Mouse (Mus musculus) CH12.LX (cell line): ENCODE results near the gene Oit3. TPM values are rescaled to one million over a fixed set of nuclear protein-coding genes. Genes with fewer than 3 reads are reported as not detected.

Experiments used
- DNase-seq: peaks from one replicate; pipeline ENCODE4 v3.0.0-alpha.2; 2013; ENCODE audit errors: extremely low read depth
- H3K27ac ChIP-seq: 2 replicates; pipeline ENCODE4 v1.5.1; 2012; ENCODE audit warnings: low read depth, mild to moderate bottlenecking, control low read depth, moderate library complexity; ENCODE audit not compliant: insufficient read depth
- H3K27me3 ChIP-seq: replicated peaks from 2 replicates; pipeline ENCODE3; 2012; ENCODE audit warnings: inconsistent platforms
- H3K36me3 ChIP-seq, 2 experiments: replicated peaks in 1 of 2; 2 replicates each; pipeline versions ENCODE3 to v1.6.1; 2012; ENCODE audit warnings: inconsistent platforms in 1 of 2, low read length in 1 of 2, mild to moderate bottlenecking in 1 of 2, mixed read lengths in 1 of 2, moderate library complexity in 1 of 2; ENCODE audit not compliant: control insufficient read depth in 1 of 2, insufficient read depth in 1 of 2
- H3K4me1 ChIP-seq, 2 experiments: 2 replicates each; pipeline ENCODE4 v1.6.1; 2012; ENCODE audit warnings: inconsistent platforms in 1 of 2, moderate library complexity in 1 of 2; ENCODE audit not compliant: insufficient read depth in 2 of 2, control insufficient read depth in 1 of 2
- H3K4me2 ChIP-seq: 2 replicates; pipeline ENCODE4 v1.6.1; 2012; ENCODE audit warnings: low read depth, mild to moderate bottlenecking, control low read depth; ENCODE audit not compliant: poor library complexity, insufficient read depth, severe bottlenecking
- H3K4me3 ChIP-seq, 3 experiments: fragments of 150-350 bp in 1 of 3; sonication (generic) in 1 of 3; replicated peaks in 1 of 3; 2 replicates each; pipeline versions ENCODE3 to v1.5.1; 2011 to 2012; ENCODE audit warnings: low read depth in 2 of 3, low read length in 2 of 3, mild to moderate bottlenecking in 2 of 3, moderate library complexity in 2 of 3, control low read depth in 1 of 3, improper control_type of control experiment in 1 of 3, inconsistent platforms in 1 of 3, mixed read lengths in 1 of 3; ENCODE audit not compliant: poor library complexity in 1 of 3
- H3K79me2 ChIP-seq: replicated peaks from 2 replicates; pipeline ENCODE4 v1.6.1; 2012; ENCODE audit warnings: mild to moderate bottlenecking, moderate library complexity; ENCODE audit not compliant: control insufficient read depth, poor library complexity, insufficient read depth, severe bottlenecking; ENCODE audit errors: extremely low read depth
- H3K9ac ChIP-seq: 2 replicates; pipeline ENCODE4 v1.6.1; 2012; ENCODE audit warnings: low read depth, mild to moderate bottlenecking, control low read depth, moderate library complexity; ENCODE audit not compliant: insufficient read depth
- H3K9me3 ChIP-seq: replicated peaks from 2 replicates; pipeline ENCODE3; 2012; ENCODE audit warnings: low read length, inconsistent platforms, mixed read lengths
- CHD1 ChIP-seq: IDR thresholded peaks from 2 replicates; pipeline ENCODE4 v1.6.1; 2012; ENCODE audit warnings: low read depth, low read length, improper control_type of control experiment, inconsistent platforms
- CHD2 ChIP-seq: IDR thresholded peaks from 2 replicates; pipeline ENCODE4 v1.6.1; 2011; ENCODE audit warnings: low read length, improper control_type of control experiment
- CTCF ChIP-seq, 2 experiments: IDR thresholded peaks in 1 of 2; conservative IDR thresholded peaks in 1 of 2; 2 replicates each; pipeline ENCODE4 v1.5.1; 2011 to 2012; ENCODE audit warnings: low read depth in 2 of 2, low read length in 2 of 2, improper control_type of control experiment in 1 of 2, inconsistent platforms in 1 of 2, mild to moderate bottlenecking in 1 of 2, moderate library complexity in 1 of 2
- E2F4 ChIP-seq: IDR thresholded peaks from 2 replicates; pipeline ENCODE4 v1.6.1; 2011; ENCODE audit warnings: low read depth, low read length, improper control_type of control experiment; ENCODE audit not compliant: insufficient replicate concordance
- HCFC1 ChIP-seq: IDR thresholded peaks from 2 replicates; pipeline ENCODE4 v1.6.1; 2012; ENCODE audit warnings: low read depth, mild to moderate bottlenecking, inconsistent platforms, low read length, improper control_type of control experiment
- IRF4 ChIP-seq: IDR thresholded peaks from 2 replicates; pipeline ENCODE4 v1.6.1; 2014; ENCODE audit warnings: low read depth, mild to moderate bottlenecking, inconsistent platforms, low read length, improper control_type of control experiment
- JUN ChIP-seq: IDR thresholded peaks from 2 replicates; pipeline ENCODE4 v1.6.1; 2011; ENCODE audit warnings: low read depth, mild to moderate bottlenecking, low read length, improper control_type of control experiment, moderate library complexity; ENCODE audit not compliant: insufficient read depth
- JUND ChIP-seq: conservative IDR thresholded peaks from 2 replicates; pipeline ENCODE4 v1.6.1; 2011; ENCODE audit warnings: low read depth, low read length, improper control_type of control experiment
- MAZ ChIP-seq: IDR thresholded peaks from 2 replicates; pipeline ENCODE4 v1.6.1; 2012; ENCODE audit warnings: low read depth, mild to moderate bottlenecking, inconsistent platforms, low read length, improper control_type of control experiment, moderate library complexity
- MYC ChIP-seq: IDR thresholded peaks from 2 replicates; pipeline ENCODE4 v1.6.1; 2011; ENCODE audit warnings: low read depth, mild to moderate bottlenecking, improper control_type of control experiment, low read length
- SIN3A ChIP-seq: IDR thresholded peaks from 2 replicates; pipeline ENCODE4 v1.6.1; 2012; ENCODE audit warnings: low read length, improper control_type of control experiment, inconsistent platforms
- SMC3 ChIP-seq: IDR thresholded peaks from 2 replicates; pipeline ENCODE4 v1.6.1; 2011; ENCODE audit warnings: low read depth, low read length, improper control_type of control experiment
- TBP ChIP-seq: conservative IDR thresholded peaks from 2 replicates; pipeline ENCODE4 v1.6.1; 2011; ENCODE audit warnings: low read depth, low read length, improper control_type of control experiment
- TCF12 ChIP-seq: IDR thresholded peaks from 2 replicates; pipeline ENCODE4 v1.6.1; 2014; ENCODE audit warnings: low read depth, mild to moderate bottlenecking, inconsistent platforms, low read length, improper control_type of control experiment
- UBTF ChIP-seq: IDR thresholded peaks from 2 replicates; pipeline ENCODE4 v1.6.1; 2012; ENCODE audit warnings: low read depth, mild to moderate bottlenecking, inconsistent platforms, low read length, improper control_type of control experiment, moderate library complexity
- USF1 ChIP-seq: IDR thresholded peaks from 2 replicates; pipeline ENCODE4 v1.6.1; 2014; ENCODE audit warnings: low read depth, mild to moderate bottlenecking, inconsistent platforms, low read length, improper control_type of control experiment
- ZC3H11A ChIP-seq: IDR thresholded peaks from 2 replicates; pipeline ENCODE4 v1.6.1; 2012; ENCODE audit warnings: low read depth, mild to moderate bottlenecking, inconsistent platforms, low read length, improper control_type of control experiment
- ZMIZ1 ChIP-seq: IDR thresholded peaks from 2 replicates; pipeline ENCODE4 v1.6.1; 2012; ENCODE audit warnings: low read depth, mild to moderate bottlenecking, inconsistent platforms, low read length, improper control_type of control experiment
- dilution Hi-C: fragments of 300-500 bp; cut with MboI; formaldehyde crosslinking; loops from 2 replicates; pipeline ENCODE4 v1.14.3; 2020; ENCODE audit warnings: low sequenced_read_pairs; ENCODE audit not compliant: extremely low pct_unique_long_range_greater_than_20kb, extremely low pct_ligation_motif_present
- in situ Hi-C: fragments of 300-500 bp; cut with MboI; formaldehyde crosslinking; loops from 3 replicates; pipeline ENCODE4 v1.14.3; 2019; ENCODE audit warnings: low sequenced_read_pairs, low pct_ligation_motif_present, low pct_unique_long_range_greater_than_20kb, mixed read lengths
- polyA plus RNA-seq: library from polyadenylated mRNA; unstranded; fragments of >175 nt; gene quantifications from 2 replicates; pipeline ENCODE4 v1.2.1, GENCODE M21; 2012; ENCODE audit warnings: low read depth; ENCODE audit not compliant: insufficient read length
- total RNA-seq, 2 experiments: library from RNA; depleted of rRNA; stranded (reverse); fragments of 300-350 nt in 1 of 2; fragments of >200 nt in 1 of 2; gene quantifications; 2 replicates each; pipeline ENCODE4 v1.2.3; 2012 to 2014

Oit3 gene
- total and polyA plus RNA-seq, 3 experiments: 4.5 to 7.5 (median 7.1) TPM

GRCm38 (mm10) chr10:59465546-59465945, 24.0 kb upstream of the Oit3 start:
- Histone ChIP-seq H3K4me1 (no peaks in the 10 kb centered on the region), H3K27ac (no peak overlapping the region), H3K4me2 (no peak overlapping the region), H3K27me3 (no peaks in the 10 kb centered on the region), H3K9ac (no peak overlapping the region), H3K4me3 (no peak overlapping the region), H3K79me2 (no peaks in the 10 kb centered on the region), H3K36me3 (peaks cover 0 to 16% of the 10 kb centered on the region in 2 experiments), H3K9me3 (no peaks in the 10 kb centered on the region)
- in situ Hi-C loops (no loop called here), dilution Hi-C loops (no loop called here)
- DNase-seq: no peak
- no peak for TF ChIP-seq TCF12
- no peak for TF ChIP-seq E2F4
- no peak for TF ChIP-seq HCFC1
- TF ChIP-seq JUN: no peak
- TF ChIP-seq CTCF (conservative IDR thresholded peaks at IDR 0.05 in 1 of 2, IDR thresholded peaks at IDR 0.05 in 1 of 2; ENCODE audit: low read depth in 2 of 2, low read length in 2 of 2): no peak
- TF ChIP-seq ZMIZ1: no peak
- no peak for TF ChIP-seq ZC3H11A

- no peak overlapping the region for H3K4me3 ChIP-seq
- no peak overlapping the region for H3K9ac ChIP-seq
- DNase-seq: no peak
- no peaks in the 10 kb centered on the region for H3K79me2 ChIP-seq
- dilution Hi-C loops: no loop called here
- in situ Hi-C loops: no loop called here
- H3K4me2 ChIP-seq: no peak overlapping the region
- H3K36me3 ChIP-seq: peaks cover 0 to 16% of the 10 kb centered on the region in 2 experiments
- no peak overlapping the region for H3K27ac ChIP-seq
- peaks cover 0 to 4% of the 10 kb centered on the region in 2 experiments; a peak in 1 of 4 replicates for H3K4me1 ChIP-seq
- H3K27me3 ChIP-seq: no peaks in the 10 kb centered on the region
- H3K9me3 ChIP-seq: no peaks in the 10 kb centered on the region
- TF ChIP-seq IRF4 (no peak), SMC3 (no peak), SIN3A (no peak), UBTF (no peak), CHD1 (no peak), ZMIZ1 (no peak), JUN (no peak), CTCF (conservative IDR thresholded peaks at IDR 0.05 in 1 of 2, IDR thresholded peaks at IDR 0.05 in 1 of 2; ENCODE audit: low read depth in 2 of 2, low read length in 2 of 2) (no peak), USF1 (no peak), TBP (no peak), TCF12 (no peak), MAZ (no peak), HCFC1 (no peak), CHD2 (no peak), JUND (no peak), MYC (no peak)
- TF ChIP-seq, all 38 proteins: peak for 0
These were observed 20.7 kb upstream of the Oit3 start for GRCm38 (mm10) chr10:59462307-59462706.
